Mouse (Mus musculus): ENCODE measurements around the gene Lgals2.
A peak's percentile ranks its signal among the peaks of the same experiment; 100 is the strongest.

Lgals2 gene

GRCm38 (mm10) chr15:78843581-78844469 is 11.5 kb downstream of the Lgals2 start:
- DNase-seq (ENCODE audit: low spot score): peak; percentile 29

- peak; percentile 80 for DNase-seq (ENCODE audit: low spot score)
Measured at GRCm38 (mm10) chr15:78842371-78843163, 12.8 kb downstream of the Lgals2 start, which contains the start of gene Cdc42ep1. Gene Cdc42ep1 (plus strand): TSS chr15:78842624.

- DNase-seq (ENCODE audit: low spot score): no peak
Measured at GRCm38 (mm10) chr15:78841161-78841790, 14.1 kb downstream of the Lgals2 start.

- DNase-seq (ENCODE audit: low spot score): no peak
Measured at GRCm38 (mm10) chr15:78840751-78841150, 14.6 kb downstream of the Lgals2 start.

- DNase-seq (ENCODE audit: low spot score): peak; percentile 16
Measured at GRCm38 (mm10) chr15:78840241-78840640, 15.1 kb downstream of the Lgals2 start.

GRCm38 (mm10) chr15:78839744-78840143 is 15.6 kb downstream of the Lgals2 start:
- DNase-seq (ENCODE audit: low spot score): no peak

GRCm38 (mm10) chr15:78836086-78836621 is 19.2 kb downstream of the Lgals2 start:
- peak; percentile 26 for DNase-seq (ENCODE audit: low spot score)

- peak; percentile 29 for DNase-seq (ENCODE audit: low spot score)
Measured at GRCm38 (mm10) chr15:78835200-78836085, 19.9 kb downstream of the Lgals2 start.

- peak; percentile 40 for DNase-seq (ENCODE audit: low spot score)
Measured at GRCm38 (mm10) chr15:78834233-78835005, 20.9 kb downstream of the Lgals2 start.

GRCm38 (mm10) chr15:78833582-78833981 is 21.7 kb downstream of the Lgals2 start:
- peak; percentile 16 for DNase-seq (ENCODE audit: low spot score)

GRCm38 (mm10) chr15:78832701-78833123 is 22.6 kb downstream of the Lgals2 start:
- peak; percentile 83 for DNase-seq (ENCODE audit: low spot score)

GRCm38 (mm10) chr15:78831720-78832657 is 23.3 kb downstream of the Lgals2 start:
- DNase-seq (ENCODE audit: low spot score): peak; percentile 42

GRCm38 (mm10) chr15:78830742-78831719 is 24.3 kb downstream of the Lgals2 start:
- no peak for DNase-seq (ENCODE audit: low spot score)

- no peak for DNase-seq (ENCODE audit: low spot score)
Measured at GRCm38 (mm10) chr15:78829636-78830035, 25.7 kb downstream of the Lgals2 start.

- DNase-seq (ENCODE audit: low spot score): no peak
Measured at GRCm38 (mm10) chr15:78828315-78828714, 27.0 kb downstream of the Lgals2 start.

- peak; percentile 67 for DNase-seq (ENCODE audit: low spot score)
Measured at GRCm38 (mm10) chr15:78826213-78827204, 28.8 kb downstream of the Lgals2 start.

GRCm38 (mm10) chr15:78816074-78816391 is 39.3 kb downstream of the Lgals2 start:
- no peak for DNase-seq (ENCODE audit: low spot score)

All from ovary, postnatal 36 days (tissue).